Mouse (Mus musculus) splenic B cell, adult 2 months (primary cell): ENCODE data around the gene Tfip11.

ENCODE experiments used
- DNase-seq: peaks from one replicate; pipeline ENCODE4 v3.0.0-alpha.2; 2011; ENCODE audit warnings: low read depth, low spot score
- H3K27me3 ChIP-seq: 2 replicates; pipeline ENCODE4 v1.6.1; 2012; ENCODE audit warnings: mild to moderate bottlenecking, low read length, moderate library complexity, mixed read lengths; ENCODE audit not compliant: control insufficient read depth, poor library complexity, insufficient read depth, severe bottlenecking
- H3K36me3 ChIP-seq: 2 replicates; pipeline ENCODE4 v1.6.1; 2012; ENCODE audit warnings: mild to moderate bottlenecking, low read length, moderate library complexity, mixed read lengths; ENCODE audit not compliant: control insufficient read depth, poor library complexity, insufficient read depth, severe bottlenecking

Tfip11 gene

GRCm38 (mm10) chr5:112378716-112379115, 52.6 kb downstream of the Tfip11 start:
- Histone ChIP-seq H3K36me3 (no peaks in the 10 kb centered on the region; the same call in 1 of the 2 replicates), H3K27me3 (no peaks in the 10 kb centered on the region)
- no peak for DNase-seq

DNA sequence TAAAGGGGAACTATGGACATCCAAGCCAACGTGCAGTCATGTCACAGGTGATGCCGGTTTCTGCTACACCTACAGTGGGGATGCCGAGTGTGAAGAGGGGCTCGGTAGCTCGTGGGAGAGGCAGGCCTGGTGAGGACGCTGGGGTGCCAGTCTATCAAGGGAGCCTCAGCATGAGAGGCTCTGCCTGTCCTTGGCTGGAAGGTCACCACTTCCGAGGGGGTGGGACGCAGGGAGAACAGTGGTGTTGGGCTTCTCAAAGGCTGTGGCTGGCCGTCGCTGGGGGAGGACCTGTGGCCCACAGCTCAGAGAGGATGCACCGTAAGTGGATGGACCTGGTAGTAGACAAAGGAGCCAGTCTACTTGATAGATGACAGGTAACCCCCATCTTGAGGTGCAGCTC, 55.0 kb downstream of the Tfip11 start:
- Histone ChIP-seq H3K27me3 (no peaks in the 10 kb centered on the region), H3K36me3 (no peaks in the 10 kb centered on the region; the same call in 1 of the 2 replicates)
- DNase-seq, result no peak

- Histone ChIP-seq H3K36me3 (no peaks in the 10 kb centered on the region; the same call in 1 of the 2 replicates), H3K27me3 (no peaks in the 10 kb centered on the region)
- no peak for DNase-seq
These were observed 55.9 kb downstream of the Tfip11 start for GRCm38 (mm10) chr5:112382042-112382441.

DNA sequence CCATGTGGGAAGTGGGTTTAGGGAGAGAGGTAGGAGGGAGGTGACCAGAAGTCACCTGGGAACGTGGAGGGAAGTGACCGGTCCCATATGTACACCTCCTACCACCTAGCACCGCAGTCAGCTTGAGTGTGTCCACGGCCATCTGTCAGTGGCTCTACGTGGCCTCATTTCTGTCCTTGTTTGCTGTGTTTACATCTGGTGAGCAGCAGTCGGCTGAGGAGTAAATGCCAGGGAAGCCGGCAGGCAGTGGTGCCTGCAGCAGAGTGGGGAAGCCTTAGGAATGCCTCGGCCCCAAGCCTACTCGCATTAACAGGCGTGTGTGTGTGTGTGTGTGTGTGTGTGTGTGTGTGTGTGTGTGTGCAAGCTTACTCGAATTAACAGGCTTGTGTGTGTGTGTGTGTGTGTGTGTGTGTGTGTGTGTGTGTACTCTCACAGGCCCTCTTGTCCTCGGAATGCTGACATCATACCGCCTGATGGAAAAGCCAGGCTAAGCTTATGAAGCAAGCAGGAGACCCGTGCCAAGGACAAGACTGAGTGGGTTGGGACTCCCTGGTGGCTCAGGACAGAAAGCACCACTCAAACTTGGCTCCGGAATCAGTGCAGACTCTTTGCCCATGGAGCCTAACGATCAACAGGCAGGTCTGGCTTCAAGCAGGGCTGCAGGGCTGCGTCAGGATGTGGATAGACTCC, 56.6 kb downstream of the Tfip11 start:
- Histone ChIP-seq H3K36me3 (no peaks in the 10 kb centered on the region; the same call in 1 of the 2 replicates), H3K27me3 (no peaks in the 10 kb centered on the region)
- no peak for DNase-seq

DNA sequence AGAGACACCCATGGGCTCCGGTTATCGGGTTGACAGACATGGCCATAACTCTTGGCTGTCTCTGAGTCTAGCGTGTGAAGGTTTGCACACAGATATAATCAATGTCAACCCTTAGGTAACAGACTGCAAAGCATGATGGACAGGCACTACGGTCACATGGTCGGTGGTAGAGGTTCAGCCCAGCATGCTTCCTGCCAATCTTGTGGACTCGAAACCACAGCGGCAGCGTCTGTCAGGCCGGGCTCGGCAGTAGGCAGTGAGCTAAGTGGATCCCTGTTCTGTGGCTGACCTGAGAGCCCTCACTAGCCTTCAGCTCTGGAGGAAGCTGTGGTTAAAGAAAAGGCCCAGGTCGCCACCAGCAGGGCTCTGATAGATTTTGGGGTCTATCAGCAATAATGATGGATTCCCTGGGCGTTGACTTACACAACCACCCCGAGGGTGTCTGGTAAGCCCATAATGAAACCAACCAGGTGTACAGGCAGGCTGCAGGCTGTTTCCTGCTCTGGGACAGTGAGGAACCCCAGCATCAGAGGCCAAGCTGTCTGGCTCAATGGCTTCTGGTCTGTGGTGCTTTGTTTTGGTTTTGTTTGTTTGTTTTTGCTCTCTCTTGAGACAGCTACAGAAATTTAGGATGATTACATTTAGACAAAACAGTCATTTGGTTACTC, 58.8 kb downstream of the Tfip11 start:
- Histone ChIP-seq H3K36me3 (no peaks in the 10 kb centered on the region), H3K27me3 (no peaks in the 10 kb centered on the region)
- peak; percentile 60 for DNase-seq

- Histone ChIP-seq H3K36me3 (no peaks in the 10 kb centered on the region), H3K27me3 (no peaks in the 10 kb centered on the region)
- peak; percentile 15 for DNase-seq
These were observed 59.8 kb downstream of the Tfip11 start for GRCm38 (mm10) chr5:112385973-112386372.
